Mouse (Mus musculus) heart, embryonic 12.5 days (tissue): ENCODE measurements around the gene Gm20388. TPM values are rescaled to one million over a fixed set of nuclear protein-coding genes. Genes with fewer than 3 reads are reported as not detected.
"Not testable (repeated sequence)": the region's sequence is repeated elsewhere in the genome, so short reads cannot be mapped to it uniquely, and the experiment has no call there.

Experiments used
- ATAC-seq: fragments of 200-750 bp; cut with Nextera tagmentation; 2 replicates; pipeline ENCODE4 v1.8.0; 2017; ENCODE audit warnings: moderate TSS enrichment, moderate library complexity; ENCODE audit not compliant: insufficient number of reproducible peaks, low FRiP score
- H3K27ac ChIP-seq: fragments of 300-500 bp; sonication (generic); 2 replicates; pipeline ENCODE4 v1.5.1; 2016; ENCODE audit warnings: mild to moderate bottlenecking, moderate library complexity; ENCODE audit not compliant: poor library complexity, severe bottlenecking
- H3K27me3 ChIP-seq: fragments of 300-500 bp; sonication (generic); replicated peaks from 2 replicates; pipeline ENCODE4 v1.6.1; 2016; ENCODE audit warnings: mild to moderate bottlenecking, moderate library complexity
- H3K36me3 ChIP-seq: fragments of 300-500 bp; sonication (generic); 2 replicates; pipeline ENCODE4 v1.6.1; 2016; ENCODE audit warnings: mild to moderate bottlenecking, moderate library complexity
- H3K4me1 ChIP-seq: fragments of 300-500 bp; sonication (generic); replicated peaks from 2 replicates; pipeline ENCODE4 v1.6.1; 2016; ENCODE audit warnings: mild to moderate bottlenecking
- H3K4me2 ChIP-seq: fragments of 300-500 bp; sonication (generic); 2 replicates; pipeline ENCODE4 v1.6.1; 2016; ENCODE audit warnings: mild to moderate bottlenecking, moderate library complexity
- H3K4me3 ChIP-seq: fragments of 300-500 bp; sonication (generic); 2 replicates; pipeline ENCODE4 v1.5.1; 2016; ENCODE audit warnings: mild to moderate bottlenecking
- H3K9ac ChIP-seq: fragments of 300-500 bp; sonication (generic); 2 replicates; pipeline ENCODE4 v1.6.1; 2016; ENCODE audit warnings: mild to moderate bottlenecking, moderate library complexity
- H3K9me3 ChIP-seq: fragments of 300-500 bp; sonication (generic); replicated peaks from 2 replicates; pipeline ENCODE4 v1.6.1; 2016; ENCODE audit warnings: mild to moderate bottlenecking, moderate library complexity
- WGBS: fragments of 180-500 bp; shearing (Covaris S2); methylation state at CpG from one replicate; pipeline ENCODE4 v1.1.7; 2016; 5-methylcytosine and 5-hydroxymethylcytosine counted together
- polyA plus RNA-seq: library from polyadenylated mRNA; unstranded; fragments of >200 nt; fragmentation: Nextera tagmentation; extraction: Ambion mirVana; gene quantifications from 2 replicates; pipeline ENCODE4 v1.2.1, GENCODE M21; 2016

Gm20388 gene
- polyA plus RNA-seq, 1 experiment from 2014 or later: not detected

DNA sequence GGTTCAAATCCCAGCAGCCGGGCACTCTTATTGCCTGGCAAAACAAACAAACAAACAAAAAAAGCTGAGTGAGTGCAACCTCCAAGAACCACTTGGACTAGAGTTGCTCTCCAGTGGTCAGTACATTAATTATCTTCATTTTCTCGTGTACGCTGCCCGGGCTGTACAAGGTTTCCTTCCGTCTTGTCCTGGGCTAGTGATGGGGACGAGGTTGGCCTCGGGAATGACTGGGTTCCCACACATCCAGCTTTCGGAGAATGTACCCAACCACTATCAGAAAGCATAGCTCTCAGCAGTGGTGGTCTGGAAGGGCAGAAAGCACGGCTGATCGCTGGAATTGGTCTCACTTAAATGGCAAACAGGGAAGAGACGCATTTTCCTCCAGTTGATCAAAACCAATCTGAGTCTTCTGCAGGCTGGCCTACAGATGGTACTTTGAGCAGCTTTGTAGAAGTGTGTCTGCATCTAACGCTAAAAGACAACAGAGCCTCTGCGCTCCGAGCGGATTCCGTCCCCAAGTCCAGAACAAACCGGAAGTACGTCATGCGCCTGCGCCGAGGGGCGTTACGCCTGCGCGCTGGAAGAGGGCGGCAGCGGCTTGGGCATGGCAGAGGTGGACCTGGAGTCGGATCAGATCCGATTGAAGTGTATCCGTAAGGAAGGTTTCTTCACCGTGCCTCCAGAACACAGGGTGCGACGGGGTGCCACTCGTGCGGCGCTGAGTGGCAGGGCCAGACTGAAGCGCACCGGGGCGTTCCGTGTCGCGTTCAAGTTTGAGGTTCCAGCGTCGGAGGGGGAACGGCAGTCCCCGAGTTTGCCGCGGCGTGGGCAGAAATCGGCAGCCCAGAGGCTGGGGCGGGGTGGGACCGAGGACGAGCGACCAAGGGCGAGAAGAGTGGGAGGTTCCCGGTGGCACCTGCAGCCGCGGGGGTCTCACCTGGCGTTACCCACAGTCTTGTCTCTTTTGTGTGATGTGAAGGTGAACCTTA, 3313.9 kb downstream of the Gm20388 start, which contains the start of gene Cdk10:
Gene Cdk10 (plus strand): TSS at position 565 of the 989 bp plus-strand sequence.
- peak within 1 kb of the TSS; percentile 83 for H3K27ac ChIP-seq
- H3K9me3 ChIP-seq: no peaks in the 10 kb centered on the region
- H3K4me1 ChIP-seq: peaks cover 11% of the 10 kb centered on the region
- WGBS: 3% methylated on average over 59 of the region's 59 CpGs
- peak within 1 kb of the TSS; percentile 93 for H3K4me2 ChIP-seq
- ATAC-seq: peak; percentile 87
- peak within 1 kb of the TSS; percentile 80 for H3K4me3 ChIP-seq
- peak within 1 kb of the TSS; percentile 97 for H3K9ac ChIP-seq
- H3K27me3 ChIP-seq: 0 out of 2 replicates have a peak, but pooled peaks cover 3% of the 10 kb centered on the region
- peaks cover 31% of the 10 kb centered on the region for H3K36me3 ChIP-seq

DNA sequence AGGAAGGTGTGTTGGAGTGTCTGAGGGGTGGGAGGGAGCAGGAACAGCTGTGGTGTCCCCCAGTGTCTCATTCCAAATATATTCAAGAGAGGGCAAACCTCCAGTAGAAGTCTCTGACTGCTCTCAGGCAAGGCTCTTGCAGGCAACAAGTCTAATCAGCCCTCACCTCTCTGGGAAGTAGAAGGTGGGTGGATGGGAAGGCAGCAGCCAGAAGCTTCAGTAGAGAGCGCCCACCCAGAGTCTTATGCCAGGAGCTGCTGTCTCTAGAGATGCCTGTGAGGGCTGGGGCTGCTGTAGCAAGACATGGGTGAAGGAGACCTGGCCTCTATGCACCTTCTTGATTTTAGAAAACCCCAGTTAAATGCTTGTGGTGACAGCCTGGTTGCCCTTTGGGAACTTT, 3317.8 kb downstream of the Gm20388 start:
- peaks cover 11% of the 10 kb centered on the region for H3K4me1 ChIP-seq
- H3K4me3 ChIP-seq: no peak overlapping the region
- no peaks in the 10 kb centered on the region for H3K9me3 ChIP-seq
- no peak for ATAC-seq
- H3K9ac ChIP-seq: no peak overlapping the region
- H3K36me3 ChIP-seq: peaks cover 37% of the 10 kb centered on the region
- H3K27ac ChIP-seq: no peak overlapping the region
- peaks cover 7% of the 10 kb centered on the region for H3K27me3 ChIP-seq
- WGBS: 95% methylated on average over 1 of the region's 1 CpGs
- no peak overlapping the region for H3K4me2 ChIP-seq

DNA sequence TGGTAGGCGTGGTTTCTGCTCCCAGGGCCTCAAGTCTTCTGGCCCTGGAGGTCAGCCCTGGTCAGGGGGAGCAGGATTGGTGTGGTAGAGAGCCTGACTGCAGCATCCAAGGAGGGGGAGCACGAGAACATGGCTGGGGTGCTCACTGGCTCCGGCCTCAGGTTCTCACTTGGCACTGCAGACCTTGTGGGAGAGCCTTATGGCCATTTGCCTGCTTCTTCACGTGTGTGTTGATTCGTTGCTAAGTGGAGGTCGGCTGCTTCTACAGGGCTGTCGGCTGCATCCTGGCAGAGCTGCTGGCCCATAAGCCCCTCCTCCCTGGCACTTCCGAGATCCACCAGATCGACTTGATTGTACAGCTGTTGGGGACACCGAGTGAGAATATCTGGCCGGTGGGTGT, 3319.7 kb downstream of the Gm20388 start:
- H3K9ac ChIP-seq, H3K27ac ChIP-seq, H3K9me3 ChIP-seq, ATAC-seq, H3K4me3 ChIP-seq, H3K4me2 ChIP-seq: not testable (repeated sequence)
- H3K27me3 ChIP-seq: peaks cover 26% of the 10 kb centered on the region
- 83% methylated on average over 11 of the region's 11 CpGs for WGBS
- H3K4me1 ChIP-seq: peaks cover 12% of the 10 kb centered on the region
- peaks cover 37% of the 10 kb centered on the region for H3K36me3 ChIP-seq

DNA sequence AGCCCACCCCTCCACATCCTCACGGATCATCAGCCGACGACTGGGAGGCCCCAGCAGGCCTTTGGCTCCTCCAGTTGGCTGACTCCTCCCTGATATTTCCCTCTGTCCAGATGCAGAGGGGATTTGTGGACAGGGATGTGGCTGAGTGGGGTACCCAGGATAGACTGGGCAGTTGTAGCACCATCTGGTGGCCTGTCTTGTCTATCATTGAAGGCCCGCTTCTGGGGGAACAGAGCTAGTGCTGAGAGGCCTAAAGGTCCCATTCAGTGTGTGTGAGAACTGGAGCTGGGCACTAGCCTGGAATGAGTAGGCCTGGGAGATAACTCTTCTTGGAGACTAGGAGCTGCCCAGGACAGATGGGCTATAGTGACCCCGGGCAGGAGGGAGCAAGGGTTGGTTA, 3321.1 kb downstream of the Gm20388 start:
- WGBS: 61% methylated on average over 5 of the region's 5 CpGs
- no peak for ATAC-seq

DNA sequence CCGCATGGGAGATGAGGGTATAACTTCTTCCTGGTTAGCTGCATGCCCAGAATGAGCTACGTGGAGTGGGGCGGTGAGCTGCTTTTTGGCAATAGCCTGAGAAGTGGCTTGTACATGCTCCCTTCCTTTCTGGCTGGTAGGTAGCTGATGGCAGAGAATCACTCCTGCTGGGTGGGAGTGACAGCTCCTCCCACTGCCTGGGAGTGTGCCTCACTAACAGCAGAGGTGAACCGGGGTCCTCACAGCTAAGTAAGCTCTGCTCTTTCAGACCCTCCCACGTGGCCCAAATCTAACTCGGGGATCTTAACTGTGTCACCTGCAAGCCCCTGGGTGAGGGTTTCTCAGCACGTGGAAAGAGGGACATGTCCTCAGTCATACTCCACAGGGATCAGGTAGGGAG, 3321.9 kb downstream of the Gm20388 start:
- no peak overlapping the region for H3K4me3 ChIP-seq
- WGBS: 32% methylated on average over 7 of the region's 7 CpGs
- no peak overlapping the region for H3K4me2 ChIP-seq
- H3K9ac ChIP-seq: no peak overlapping the region
- H3K4me1 ChIP-seq: peaks cover 14% of the 10 kb centered on the region
- H3K27ac ChIP-seq: no peak overlapping the region
- H3K36me3 ChIP-seq: peaks cover 27% of the 10 kb centered on the region
- H3K9me3 ChIP-seq: no peaks in the 10 kb centered on the region
- ATAC-seq: no peak
- H3K27me3 ChIP-seq: peaks cover 29% of the 10 kb centered on the region

More for the DNA sequence above, 3321.1 kb downstream of the Gm20388 start:
- peaks cover 34% of the 10 kb centered on the region for H3K36me3 ChIP-seq
- no peak overlapping the region for H3K4me2 ChIP-seq
- H3K27ac ChIP-seq: no peak overlapping the region
- H3K9me3 ChIP-seq: no peaks in the 10 kb centered on the region
- peaks cover 29% of the 10 kb centered on the region for H3K27me3 ChIP-seq
- no peak overlapping the region for H3K9ac ChIP-seq
- peaks cover 14% of the 10 kb centered on the region for H3K4me1 ChIP-seq
- H3K4me3 ChIP-seq: no peak overlapping the region

DNA sequence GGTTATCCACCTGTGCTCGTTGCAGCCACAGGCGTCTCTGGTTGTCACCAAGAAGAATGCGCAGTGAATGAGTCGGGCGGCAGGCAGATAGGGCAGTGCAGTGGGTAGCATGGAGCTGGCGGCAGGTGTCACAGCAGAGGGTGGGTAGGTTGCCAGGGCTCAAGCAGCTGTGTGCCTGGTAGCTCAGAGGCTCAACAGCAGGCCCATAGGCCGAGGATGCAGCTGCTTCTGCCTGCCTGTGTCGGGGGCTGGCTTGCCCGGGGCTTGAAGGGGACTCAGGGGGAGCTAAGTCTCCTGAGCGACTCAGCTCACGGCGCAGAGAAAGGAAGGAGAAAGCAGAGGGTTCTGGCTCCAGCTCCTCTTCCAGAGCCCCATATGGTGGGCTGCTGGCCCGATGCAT, 3322.7 kb downstream of the Gm20388 start:
- H3K27me3 ChIP-seq: peaks cover 29% of the 10 kb centered on the region
- no peaks in the 10 kb centered on the region for H3K9me3 ChIP-seq
- no peak overlapping the region for H3K9ac ChIP-seq
- H3K4me3 ChIP-seq: no peak overlapping the region
- no peak for ATAC-seq
- H3K27ac ChIP-seq: no peak overlapping the region
- peaks cover 19% of the 10 kb centered on the region for H3K36me3 ChIP-seq
- H3K4me2 ChIP-seq: no peak overlapping the region
- H3K4me1 ChIP-seq: peaks cover 14% of the 10 kb centered on the region
- 56% methylated on average over 13 of the region's 13 CpGs for WGBS

DNA sequence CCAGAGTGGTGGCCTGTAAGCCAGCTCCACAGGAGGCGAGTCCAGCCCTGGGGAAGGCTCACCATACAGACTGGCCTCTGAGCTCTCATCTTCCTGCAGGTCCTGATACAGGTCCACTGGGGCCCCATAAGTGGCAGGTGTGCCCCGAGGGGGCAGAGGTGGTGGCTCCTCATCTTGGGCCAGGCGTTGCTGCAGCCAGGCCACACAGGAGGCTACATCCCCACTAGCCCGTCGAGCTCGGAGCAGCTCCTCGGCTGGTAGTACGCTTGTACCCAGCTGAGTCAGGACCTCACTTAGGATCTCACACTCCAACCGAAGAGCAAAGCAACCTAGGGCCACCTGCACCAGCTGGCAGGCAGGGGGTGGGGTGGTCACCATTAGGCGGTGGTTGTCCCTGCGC, 3323.1 kb downstream of the Gm20388 start:
- no peak overlapping the region for H3K4me3 ChIP-seq
- H3K9ac ChIP-seq: no peak overlapping the region
- peaks cover 14% of the 10 kb centered on the region for H3K4me1 ChIP-seq
- H3K27me3 ChIP-seq: peaks cover 29% of the 10 kb centered on the region
- H3K9me3 ChIP-seq: no peaks in the 10 kb centered on the region
- H3K36me3 ChIP-seq: peaks cover 15% of the 10 kb centered on the region
- no peak overlapping the region for H3K4me2 ChIP-seq
- 73% methylated on average over 11 of the region's 11 CpGs for WGBS
- no peak overlapping the region for H3K27ac ChIP-seq
- no peak for ATAC-seq

DNA sequence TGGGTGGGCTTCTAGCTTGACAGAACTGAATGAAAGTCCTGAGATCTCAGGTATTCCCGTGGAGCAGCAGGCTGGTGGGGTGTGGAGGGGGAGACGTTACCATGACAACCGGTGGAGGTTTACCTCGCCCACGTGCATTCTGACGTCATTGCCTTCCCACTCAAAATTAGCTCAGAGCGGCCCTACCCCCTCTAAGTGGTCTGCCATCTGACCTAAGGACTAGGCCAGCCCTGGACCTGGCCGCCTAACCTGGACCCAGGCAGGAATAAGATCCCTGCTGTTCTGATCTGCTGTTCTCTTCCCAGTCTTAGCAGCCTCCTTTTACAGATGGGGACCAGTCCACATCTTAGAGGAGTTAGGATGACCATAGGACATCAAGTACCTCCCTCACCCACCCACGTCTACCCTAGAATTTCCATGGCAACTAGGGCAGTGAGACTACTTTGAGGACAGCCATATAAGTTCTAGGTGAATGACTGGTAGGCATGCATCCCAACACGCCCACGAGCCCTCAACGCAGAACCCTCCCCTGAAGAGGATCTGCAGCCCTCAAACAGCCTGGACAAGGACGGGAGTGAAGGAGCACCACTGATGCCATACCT, 3324.4 kb downstream of the Gm20388 start:
- 0 out of 2 replicates have a peak, but pooled peaks have one; percentile 1 for ATAC-seq
- H3K36me3 ChIP-seq: peaks cover 3% of the 10 kb centered on the region; the same call in 1 of the 2 replicates
- peak overlapping the region; percentile 59 for H3K4me3 ChIP-seq
- peaks cover 14% of the 10 kb centered on the region for H3K4me1 ChIP-seq
- H3K4me2 ChIP-seq: peak overlapping the region; percentile 89
- 38% methylated on average over 13 of the region's 13 CpGs for WGBS
- H3K27me3 ChIP-seq: peaks cover 31% of the 10 kb centered on the region
- no peaks in the 10 kb centered on the region for H3K9me3 ChIP-seq
- H3K27ac ChIP-seq: no peak overlapping the region
- H3K9ac ChIP-seq: peak overlapping the region; percentile 64

DNA sequence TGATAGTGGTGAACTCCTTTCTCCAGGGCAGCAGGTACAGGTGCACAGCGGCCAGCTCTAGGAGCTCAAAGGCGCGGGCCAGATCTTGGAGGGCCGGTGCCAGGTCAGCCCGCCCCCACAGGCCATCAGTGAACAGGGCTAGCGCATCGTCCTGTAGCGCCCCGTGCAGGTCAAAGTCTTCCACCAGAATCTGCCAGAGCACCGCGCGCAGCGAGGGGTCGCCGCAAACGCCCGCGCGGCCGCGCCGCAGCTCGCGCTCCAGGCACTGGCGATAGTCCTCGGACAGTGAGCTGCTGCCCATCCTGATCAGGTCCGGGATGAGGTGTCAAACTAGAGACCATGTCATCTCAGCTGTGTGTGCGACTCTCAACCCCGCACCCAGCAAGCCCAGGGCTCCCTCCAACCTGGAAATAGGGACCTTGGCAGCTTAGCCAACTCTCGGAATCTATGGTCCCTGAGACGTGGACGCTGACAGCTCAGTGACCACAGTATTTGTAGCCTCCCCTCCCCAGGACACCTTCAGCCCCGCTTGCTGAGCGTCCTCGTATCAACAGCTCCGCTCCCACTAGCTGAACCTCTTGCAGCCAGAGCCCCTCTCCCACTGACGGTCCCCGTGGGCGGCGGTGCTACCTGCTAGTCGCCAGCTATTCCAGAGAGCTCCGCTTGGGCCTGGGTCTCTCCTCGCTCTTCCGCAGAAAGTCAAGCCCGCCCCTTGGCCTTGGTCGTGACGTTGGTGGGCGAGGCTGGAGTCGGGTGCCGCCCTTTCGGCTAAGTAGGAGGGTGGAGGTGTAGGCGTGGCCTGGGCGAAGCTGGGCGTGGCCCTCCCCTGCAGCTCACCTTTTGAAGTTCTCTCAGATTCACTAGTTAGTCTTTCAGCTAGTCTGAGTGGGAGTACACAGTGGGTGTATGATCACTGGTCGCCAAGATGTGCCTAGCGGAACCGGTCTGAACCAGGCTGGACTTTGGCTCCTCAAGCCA, 3325.2 kb downstream of the Gm20388 start, which contains the start of gene Spata2l:
Gene Spata2l (minus strand): TSS at position 714 of the 978 bp plus-strand sequence.
- peak; percentile 84 for ATAC-seq
- WGBS: 2% methylated on average over 57 of the region's 57 CpGs
- H3K4me1 ChIP-seq: peaks cover 14% of the 10 kb centered on the region
- no peaks in the 10 kb centered on the region for H3K36me3 ChIP-seq
- peak within 1 kb of the TSS; percentile 89 for H3K4me2 ChIP-seq
- H3K9me3 ChIP-seq: no peaks in the 10 kb centered on the region
- H3K27ac ChIP-seq: no peak within 1 kb of the TSS
- peak within 1 kb of the TSS; percentile 64 for H3K9ac ChIP-seq
- H3K4me3 ChIP-seq: peak within 1 kb of the TSS; percentile 59
- peaks cover 31% of the 10 kb centered on the region for H3K27me3 ChIP-seq

DNA sequence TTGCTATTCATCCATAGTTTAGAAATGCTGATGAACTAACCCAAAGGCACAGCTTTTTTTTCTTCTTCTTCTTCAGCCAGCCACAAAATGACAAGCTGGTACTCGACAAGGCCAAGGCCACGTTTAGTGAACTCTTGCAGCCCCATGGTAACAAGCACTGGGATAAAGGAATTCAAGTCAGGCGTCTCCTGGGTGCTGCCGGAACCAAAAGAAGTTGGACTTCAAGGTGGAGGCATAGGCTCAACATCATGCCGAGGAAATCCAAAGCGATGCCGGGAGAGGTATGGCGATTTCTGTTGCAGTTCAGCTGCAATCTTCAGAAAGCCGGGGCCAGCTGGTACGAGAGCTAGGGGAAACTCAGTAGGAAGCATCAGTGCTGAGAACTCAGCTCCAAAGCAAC, 3328.8 kb downstream of the Gm20388 start:
- ATAC-seq: no peak
- H3K36me3 ChIP-seq: peaks cover 31% of the 10 kb centered on the region
- WGBS: 84% methylated on average over 10 of the region's 10 CpGs
- no peak overlapping the region for H3K27ac ChIP-seq
- no peak overlapping the region for H3K4me3 ChIP-seq
- H3K4me2 ChIP-seq: no peak overlapping the region
- no peak overlapping the region for H3K9ac ChIP-seq
- H3K27me3 ChIP-seq: peaks cover 15% of the 10 kb centered on the region
- H3K9me3 ChIP-seq: no peaks in the 10 kb centered on the region
- peaks cover 14% of the 10 kb centered on the region for H3K4me1 ChIP-seq
